Mouse (Mus musculus): ENCODE measurements around the gene Slc26a1. TPM values are rescaled to one million over a fixed set of nuclear protein-coding genes. Genes with fewer than 3 reads are reported as not detected.

The Slc26a1 gene
- polyA plus RNA-seq (2014; fragmentation: Illumina TruSeq; extraction: RNeasy Lipid Tissue Mini Kit (QIAGEN cat#74804); ENCODE audit: low read depth, low replicate concordance) = not detected

GRCm38 (mm10) chr5:108675251-108675816 is at the start of gene Slc26a1:
Gene Slc26a1, minus strand, starts transcription at chr5:108675569.

GRCm38 (mm10) chr5:108692271-108692670 is 16.9 kb upstream of the Slc26a1 start, which contains the start of gene Fgfrl1:
Gene Fgfrl1, plus strand, starts transcription at chr5:108692382.

GRCm38 (mm10) chr5:108668977-108669936 is 6.1 kb downstream of the Slc26a1 start, which contains the start of gene Dgkq:
Gene Dgkq, minus strand, starts transcription at chr5:108669672.

GRCm38 (mm10) chr5:108659698-108660631 is 15.4 kb downstream of the Slc26a1 start, which contains the start of gene Idua:
Gene Idua, plus strand, starts transcription at chr5:108660331.

GRCm38 (mm10) chr5:108629634-108630483 is 45.5 kb downstream of the Slc26a1 start, which contains the start of the genes Gak and Tmem175:
Gene Gak, minus strand, starts transcription at chr5:108629755.
Gene Tmem175, plus strand, starts transcription at chr5:108629770.

Other genes with a start within 250 kb of the Slc26a1 start
- gene Atp5k, start 241.1 kb downstream of the Slc26a1 start, polyA plus RNA-seq (2014; fragmentation: Illumina TruSeq; extraction: RNeasy Lipid Tissue Mini Kit (QIAGEN cat#74804); ENCODE audit: low read depth, low replicate concordance) = 50.9 TPM
- gene Mfsd7a, start 226.7 kb downstream of the Slc26a1 start, polyA plus RNA-seq (2014; fragmentation: Illumina TruSeq; extraction: RNeasy Lipid Tissue Mini Kit (QIAGEN cat#74804); ENCODE audit: low read depth, low replicate concordance) = 0.23 TPM
- 33.5 TPM for gene Pcgf3, start 214.3 kb downstream of the Slc26a1 start, polyA plus RNA-seq (2014; fragmentation: Illumina TruSeq; extraction: RNeasy Lipid Tissue Mini Kit (QIAGEN cat#74804); ENCODE audit: low read depth, low replicate concordance)
- 0.87 TPM for gene Cplx1, start 125.5 kb downstream of the Slc26a1 start, polyA plus RNA-seq (2014; fragmentation: Illumina TruSeq; extraction: RNeasy Lipid Tissue Mini Kit (QIAGEN cat#74804); ENCODE audit: low read depth, low replicate concordance)
- gene Gak, start 45.8 kb downstream of the Slc26a1 start, polyA plus RNA-seq (2014; fragmentation: Illumina TruSeq; extraction: RNeasy Lipid Tissue Mini Kit (QIAGEN cat#74804); ENCODE audit: low read depth, low replicate concordance) = 47.3 TPM
- 21.5 TPM for gene Tmem175, start 45.8 kb downstream of the Slc26a1 start, polyA plus RNA-seq (2014; fragmentation: Illumina TruSeq; extraction: RNeasy Lipid Tissue Mini Kit (QIAGEN cat#74804); ENCODE audit: low read depth, low replicate concordance)
- gene Idua, start 15.2 kb downstream of the Slc26a1 start, polyA plus RNA-seq (2014; fragmentation: Illumina TruSeq; extraction: RNeasy Lipid Tissue Mini Kit (QIAGEN cat#74804); ENCODE audit: low read depth, low replicate concordance) = 8.7 TPM
- 6.5 TPM for gene Dgkq, start 5.9 kb downstream of the Slc26a1 start, polyA plus RNA-seq (2014; fragmentation: Illumina TruSeq; extraction: RNeasy Lipid Tissue Mini Kit (QIAGEN cat#74804); ENCODE audit: low read depth, low replicate concordance)
- 3.1 TPM for gene Fgfrl1, start 16.8 kb upstream of the Slc26a1 start, polyA plus RNA-seq (2014; fragmentation: Illumina TruSeq; extraction: RNeasy Lipid Tissue Mini Kit (QIAGEN cat#74804); ENCODE audit: low read depth, low replicate concordance)
- gene Rnf212, start 99.4 kb upstream of the Slc26a1 start, polyA plus RNA-seq (2014; fragmentation: Illumina TruSeq; extraction: RNeasy Lipid Tissue Mini Kit (QIAGEN cat#74804); ENCODE audit: low read depth, low replicate concordance) = not detected
- gene Tmed11, start 119.8 kb upstream of the Slc26a1 start, polyA plus RNA-seq (2014; fragmentation: Illumina TruSeq; extraction: RNeasy Lipid Tissue Mini Kit (QIAGEN cat#74804); ENCODE audit: low read depth, low replicate concordance) = not detected
- not detected for gene Vmn2r8, start 133.3 kb upstream of the Slc26a1 start, polyA plus RNA-seq (2014; fragmentation: Illumina TruSeq; extraction: RNeasy Lipid Tissue Mini Kit (QIAGEN cat#74804); ENCODE audit: low read depth, low replicate concordance)
- not detected for gene Vmn2r9, start 177.0 kb upstream of the Slc26a1 start, polyA plus RNA-seq (2014; fragmentation: Illumina TruSeq; extraction: RNeasy Lipid Tissue Mini Kit (QIAGEN cat#74804); ENCODE audit: low read depth, low replicate concordance)